Mouse (Mus musculus) hindbrain, embryonic 11.5 days (tissue): ENCODE data around the gene Uck2. TPM values are rescaled to one million over a fixed set of nuclear protein-coding genes. Genes with fewer than 3 reads are reported as not detected.

Experiments
- ATAC-seq: fragments of 200-750 bp; cut with Nextera tagmentation; 2 replicates; pipeline ENCODE4 v1.8.0; 2017; ENCODE audit warnings: mild to moderate bottlenecking, moderate TSS enrichment, moderate library complexity; ENCODE audit not compliant: low FRiP score
- DNase-seq: peaks from one replicate; pipeline ENCODE4 v3.0.0-alpha.2; 2015; ENCODE audit warnings: low spot score
- H3K27ac ChIP-seq: fragments of 300-500 bp; sonication (generic); 2 replicates; pipeline ENCODE4 v1.5.1; 2014; ENCODE audit warnings: mild to moderate bottlenecking, low read depth, low read length
- H3K27me3 ChIP-seq: fragments of 300-500 bp; sonication (generic); 2 replicates; pipeline ENCODE4 v1.6.1; 2014; ENCODE audit warnings: mild to moderate bottlenecking, low read length, moderate library complexity, mixed read lengths; ENCODE audit not compliant: control insufficient read depth, insufficient read depth
- H3K36me3 ChIP-seq: fragments of 300-500 bp; sonication (generic); 2 replicates; pipeline ENCODE4 v1.6.1; 2014; ENCODE audit warnings: mild to moderate bottlenecking, low read length, moderate library complexity, mixed read lengths; ENCODE audit not compliant: control insufficient read depth, insufficient read depth
- H3K4me1 ChIP-seq: fragments of 300-500 bp; sonication (generic); replicated peaks from 2 replicates; pipeline ENCODE4 v1.6.1; 2014; ENCODE audit warnings: low read length, mixed read lengths; ENCODE audit not compliant: control insufficient read depth, insufficient read depth
- H3K4me2 ChIP-seq: fragments of 300-500 bp; sonication (generic); replicated peaks from 2 replicates; pipeline ENCODE4 v1.6.1; 2014; ENCODE audit warnings: mild to moderate bottlenecking, low read depth, low read length
- H3K4me3 ChIP-seq: fragments of 300-500 bp; sonication (generic); 2 replicates; pipeline ENCODE4 v1.5.1; 2014; ENCODE audit warnings: low read depth, low read length
- H3K9ac ChIP-seq: fragments of 300-500 bp; sonication (generic); 2 replicates; pipeline ENCODE4 v1.6.1; 2014; ENCODE audit warnings: low read depth, low read length
- H3K9me3 ChIP-seq: fragments of 300-500 bp; sonication (generic); 2 replicates; pipeline ENCODE4 v1.6.1; 2016; ENCODE audit warnings: low read length; ENCODE audit not compliant: control insufficient read depth
- WGBS: fragments of 180-500 bp; shearing (Covaris S2); extraction: QIAGEN DNeasy Blood & Tissue Kit; methylation state at CpG from one replicate; pipeline ENCODE4 v1.1.7; 2014; 5-methylcytosine and 5-hydroxymethylcytosine counted together
- polyA plus RNA-seq: library from polyadenylated mRNA; unstranded; fragments of >200 nt; fragmentation: Nextera tagmentation; extraction: Ambion mirVana; gene quantifications from 2 replicates; pipeline ENCODE4 v1.2.1, GENCODE M21; 2014

Uck2 gene
- polyA plus RNA-seq, 1 experiment from 2014 or later, result 116 TPM

DNA sequence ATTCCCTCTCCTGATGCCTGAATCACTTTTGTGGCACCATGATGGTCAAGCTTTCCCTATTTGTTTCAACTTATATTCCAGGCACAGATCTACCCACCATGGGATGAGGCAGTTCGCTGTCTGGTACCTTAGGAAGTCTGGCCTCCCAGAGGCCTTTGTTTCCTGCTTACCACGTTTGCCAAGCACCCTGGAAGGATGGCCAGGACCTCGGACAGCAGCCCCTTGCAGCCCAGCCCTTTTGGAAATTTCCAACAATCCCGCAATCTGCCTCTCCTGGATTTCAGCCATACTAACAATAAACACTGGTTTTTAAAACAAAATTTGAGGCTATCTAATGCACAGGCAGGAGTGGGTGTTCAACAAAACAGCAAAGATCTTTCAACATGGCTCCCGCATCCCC is 97.3 kb downstream of the Uck2 start:
- WGBS, result 49% methylated on average over 5 of the region's 5 CpGs
- DNase-seq (peak; percentile 34), ATAC-seq (no peak)

DNA sequence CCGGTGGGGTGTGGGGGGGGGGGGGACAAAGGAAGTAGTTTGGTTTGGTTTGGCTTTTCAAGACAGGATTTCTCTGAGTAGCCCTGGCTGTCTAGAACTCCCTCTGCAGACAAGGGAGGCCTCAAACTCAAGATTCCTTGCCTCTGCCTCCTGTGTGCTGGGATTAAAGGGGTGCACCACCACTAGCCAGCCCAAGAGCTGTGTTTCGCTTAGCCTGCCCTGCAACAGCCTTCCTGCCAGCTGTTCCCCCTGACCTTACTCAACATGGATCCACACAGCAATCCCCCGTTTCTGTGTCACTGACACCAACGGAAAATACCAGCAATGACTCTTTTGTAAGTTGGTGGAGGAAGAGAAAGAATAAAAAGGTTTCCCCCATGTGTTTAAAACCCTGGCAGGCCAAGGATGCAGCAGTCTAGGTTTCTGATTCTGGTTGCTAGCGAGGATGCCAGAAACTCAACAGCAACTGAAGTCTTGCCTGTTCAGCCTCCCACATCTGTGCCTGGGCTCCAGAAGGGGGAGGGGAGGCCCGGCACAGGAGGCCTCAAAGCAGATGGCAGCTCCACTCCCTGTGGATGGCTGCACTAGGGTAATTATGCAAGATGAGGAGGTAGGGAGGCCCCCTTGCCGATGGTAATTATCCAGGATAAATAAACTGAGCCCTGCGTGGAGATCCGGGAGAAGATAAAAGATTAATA is 103.1 kb downstream of the Uck2 start:
- ATAC-seq, result peak; percentile 92
- Histone ChIP-seq H3K9me3 (no peaks in the 10 kb centered on the region), H3K27ac (peak overlapping the region; percentile 54; the same call in 1 of the 2 replicates), H3K9ac (no peak overlapping the region), H3K4me1 (no peaks in the 10 kb centered on the region; the same call in 1 of the 2 replicates), H3K27me3 (no peaks in the 10 kb centered on the region), H3K36me3 (no peaks in the 10 kb centered on the region), H3K4me2 (no peak overlapping the region), H3K4me3 (no peak overlapping the region)
- WGBS, result 37% methylated on average over 9 of the region's 9 CpGs
- peak; percentile 67 for DNase-seq

More for the DNA sequence above, 97.3 kb downstream of the Uck2 start:
- Histone ChIP-seq H3K4me2 (no peak overlapping the region), H3K36me3 (no peaks in the 10 kb centered on the region), H3K9me3 (no peaks in the 10 kb centered on the region), H3K4me3 (no peak overlapping the region), H3K27me3 (no peaks in the 10 kb centered on the region), H3K27ac (no peak overlapping the region), H3K4me1 (no peaks in the 10 kb centered on the region), H3K9ac (no peak overlapping the region)

Other genes starting within 250 kb of the Uck2 start
- gene Tmco1, start 23.1 kb upstream of the Uck2 start, polyA plus RNA-seq, result 93.3 and 95.7 TPM in 2 replicates
- 35.6 and 36.2 TPM in 2 replicates for gene Aldh9a1, start 64.7 kb upstream of the Uck2 start, polyA plus RNA-seq
- 69.6 and 71.8 TPM in 2 replicates for gene Mgst3, start 108.5 kb upstream of the Uck2 start, polyA plus RNA-seq
- gene Lrrc52, start 181.5 kb upstream of the Uck2 start, polyA plus RNA-seq, result not detected in 2 replicates